Mouse (Mus musculus) CD8-positive naive resting alpha-beta T cell, adult 57 days (primary cell): ENCODE data around the gene Cts3. TPM values are rescaled to one million over a fixed set of nuclear protein-coding genes. Genes with fewer than 3 reads are reported as not detected.

Experiments used
- total RNA-seq: library from RNA; stranded (reverse); gene quantifications from one replicate; pipeline ENCODE4 v1.2.4, GENCODE M21; 2023

Cts3 gene
- not detected for total RNA-seq

GRCm38 (mm10) chr13:61570027-61570426 lies at the start of gene Cts3:
TSS of gene Cts3 (minus strand) at chr13:61570127.

GRCm38 (mm10) chr13:61568074-61568473 lies 1.9 kb downstream of the Cts3 start, which contains the start of gene Gm49352:
TSS of gene Gm49352 (minus strand) at chr13:61568174.

DNA sequence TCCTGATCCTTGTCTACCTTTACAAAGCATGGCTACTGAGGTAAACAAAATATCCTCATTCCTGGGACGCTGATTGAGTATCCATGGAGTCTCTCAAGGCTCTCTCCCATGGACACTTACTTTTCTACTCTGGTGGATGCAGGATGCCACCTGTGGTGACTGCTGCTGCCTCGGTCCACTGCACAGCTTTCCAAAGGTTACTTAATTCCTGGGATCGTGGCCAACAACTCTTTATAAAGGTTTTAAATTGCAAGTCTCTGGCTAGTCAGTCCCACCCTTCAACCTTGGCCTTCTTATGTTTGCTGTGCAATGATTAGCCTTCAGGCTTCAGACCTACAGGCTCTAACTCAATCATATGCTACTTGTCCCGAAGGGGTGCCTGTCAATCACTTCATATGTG lies 28.3 kb downstream of the Cts3 start, which contains the start of gene Ctsm:
Gene Ctsm (minus strand): TSS at position 209 of the 400 bp plus-strand sequence.

Other genes with a start within 250 kb of the Cts3 start
- not detected for gene Cts7, start 211.9 kb downstream of the Cts3 start, total RNA-seq
- gene Ctsm, start 28.3 kb downstream of the Cts3 start, total RNA-seq, result not detected
- not detected for gene Gm49352, start 2.0 kb downstream of the Cts3 start, total RNA-seq